25 mouse cellular contexts compared by ENCODE assay signal in the genomic region with DNA sequence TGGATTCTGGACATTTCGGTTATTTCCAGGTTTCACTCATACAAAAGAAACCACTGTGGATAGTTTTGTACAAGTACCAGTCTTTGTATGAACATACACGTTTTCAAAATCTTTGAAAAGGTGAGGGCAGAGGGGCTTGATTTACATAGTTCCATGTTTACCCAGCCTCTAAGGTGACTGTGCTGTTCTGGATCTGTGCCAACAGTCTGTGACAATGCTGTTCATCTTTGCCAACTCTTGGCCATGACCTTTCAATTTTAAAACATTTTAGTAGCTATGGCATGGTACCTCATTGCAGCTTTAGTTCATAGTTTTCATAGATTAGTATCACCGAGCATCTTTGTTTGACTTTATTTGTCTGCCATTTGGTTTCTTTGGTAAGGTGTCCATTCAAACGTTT.
DNase-seq lines count a peak whose midpoint lies in the region; ATAC-seq and TF ChIP-seq lines count a peak whose summit lies in the region.
"Had no signal": no experiment of that assay in that cellular context is flagged by ENCODE, and none has a peak within 500 bp of the region (broad histone marks: within the 10 kb centered on the region; RNA-seq: fewer than 3 reads in every experiment).

No protein-coding gene starts in this region.

- H3K9me3 ChIP-seq in lung, postnatal 0 days (ENCODE audit: low read length), result no peaks in the 10 kb centered on the region
- H3K9me3 ChIP-seq: embryonic facial prominence, embryonic 10.5 days; embryonic facial prominence, embryonic 13.5 days; forebrain, embryonic 12.5 days; forebrain, embryonic 15.5 days; hindbrain, embryonic 10.5 days; hindbrain, embryonic 13.5 days had no signal

- ATAC-seq in lung, postnatal 0 days, result no peak
- ATAC-seq: activated CD4-positive, CD25-positive, alpha-beta regulatory T cell, adult 4 months; forebrain, embryonic 15.5 days; hindbrain, postnatal 0 days; inflammation-experienced regulatory T-cells, adult 6 months; intestine, embryonic 16.5 days had no signal

- H3K36me3 ChIP-seq in lung, postnatal 0 days (ENCODE audit: insufficient read depth, low read length), result no peaks in the 10 kb centered on the region
- H3K36me3 ChIP-seq: embryonic facial prominence, embryonic 10.5 days; embryonic facial prominence, embryonic 13.5 days; forebrain, embryonic 12.5 days; forebrain, embryonic 15.5 days; hindbrain, embryonic 10.5 days; hindbrain, embryonic 13.5 days had no signal

- H3K27me3 ChIP-seq in lung, postnatal 0 days (replicated peaks; ENCODE audit: insufficient read depth, low read length), result no peaks in the 10 kb centered on the region
- H3K27me3 ChIP-seq: embryonic facial prominence, embryonic 13.5 days; forebrain, embryonic 12.5 days; forebrain, embryonic 15.5 days; hindbrain, embryonic 13.5 days had no signal

- TF ChIP-seq EP300 in lung, postnatal 0 days (IDR thresholded peaks at IDR 0.05), result no peak

- no peak overlapping the region for H3K9ac ChIP-seq in lung, postnatal 0 days (replicated peaks; ENCODE audit: low read depth)
- H3K9ac ChIP-seq: embryonic facial prominence, embryonic 13.5 days; forebrain, embryonic 12.5 days; forebrain, embryonic 15.5 days; hindbrain, embryonic 13.5 days had no signal

- H3K4me3 ChIP-seq in lung, postnatal 0 days (ENCODE audit: low read depth, low read length), result no peak overlapping the region
- H3K4me3 ChIP-seq: embryonic facial prominence, embryonic 10.5 days; embryonic facial prominence, embryonic 13.5 days; erythroblast, embryonic 14.5 days; forebrain, embryonic 12.5 days; forebrain, embryonic 15.5 days; hindbrain, embryonic 10.5 days; hindbrain, embryonic 13.5 days had no signal

- H3K27ac ChIP-seq in lung, postnatal 0 days (ENCODE audit: low read length), result no peak overlapping the region
- H3K27ac ChIP-seq: embryonic facial prominence, embryonic 10.5 days; embryonic facial prominence, embryonic 13.5 days; forebrain, embryonic 12.5 days; forebrain, embryonic 15.5 days; hindbrain, embryonic 10.5 days; hindbrain, embryonic 13.5 days; hindbrain, postnatal 0 days had no signal

- TF ChIP-seq CTCF in lung, postnatal 0 days (IDR thresholded peaks at IDR 0.05), result no peak

- peak; percentile 16 for DNase-seq in 416B (ENCODE audit: low read depth)
- peak; percentile 5 for DNase-seq in adipocyte (ENCODE audit: low spot score)
- peak; percentile 37 for DNase-seq in adrenal gland, postnatal 10 days
- no peak for DNase-seq in cerebellum, adult 9-11 months
- no peak for DNase-seq in lung, postnatal 0 days (ENCODE audit: low spot score)
- no peak for DNase-seq in gastrocnemius, postnatal 36 days
- DNase-seq: cerebellum, adult 11 months; cerebellum, adult 2 months; cerebellum, postnatal 36 days; embryo, embryonic 11 days; gastrocnemius, postnatal 25 days; heart, postnatal 36 days; kidney, adult 18-20 months had no signal

- intact Hi-C loops in gastrocnemius, postnatal 36 days (cut with DNase I), result no loop called here

- no peak overlapping the region for H3K4me2 ChIP-seq in lung, postnatal 0 days (replicated peaks; ENCODE audit: low read depth, low read length)
- H3K4me2 ChIP-seq: embryonic facial prominence, embryonic 13.5 days; forebrain, embryonic 12.5 days; forebrain, embryonic 15.5 days; heart, embryonic 11.5 days; hindbrain, embryonic 13.5 days had no signal

- 58% methylated on average over 4 of the region's 4 CpGs for WGBS in lung, postnatal 0 days

- no peaks in the 10 kb centered on the region for H3K4me1 ChIP-seq in lung, postnatal 0 days (ENCODE audit: insufficient read depth, low read depth, low read length)
- H3K4me1 ChIP-seq: embryonic facial prominence, embryonic 10.5 days; embryonic facial prominence, embryonic 13.5 days; forebrain, embryonic 12.5 days; forebrain, embryonic 15.5 days; hindbrain, embryonic 10.5 days; hindbrain, embryonic 13.5 days had no signal

Comparison
In these comparisons a context has a peak if more than half of its experiments do, and no peak if none do; other contexts are left out.
1. DNase-seq: peak in 416B (single experiment), adipocyte (single experiment) and adrenal gland, postnatal 10 days (single experiment); none in cerebellum, adult 9-11 months (single experiment), lung, postnatal 0 days (single experiment) and gastrocnemius, postnatal 36 days (0 of 2).